Mouse (Mus musculus) liver, embryonic 14.5 days (tissue): ENCODE data around the gene Def6.

ENCODE experiments used
- CTCF ChIP-seq: IDR thresholded peaks from 2 replicates; pipeline ENCODE4 v1.5.1; 2016; ENCODE audit warnings: antibody characterized with exemption, low read depth, control low read depth
- EP300 ChIP-seq: IDR thresholded peaks from 2 replicates; pipeline ENCODE4 v1.6.1; 2016; ENCODE audit warnings: antibody characterized with exemption, low read depth

- TF ChIP-seq CTCF (no peak), EP300 (no peak)
Observed at GRCm38 (mm10) chr17:28208314-28208612, 685 bp downstream of the Def6 start.
